Mouse (Mus musculus) heart, postnatal 10 days (tissue): ENCODE data around the gene Usp10. TPM values are rescaled to one million over a fixed set of nuclear protein-coding genes. Genes with fewer than 3 reads are reported as not detected.

Experiments
- DNase-seq, 2 experiments: peaks; one replicate each; pipeline ENCODE4 v3.0.0; 2021
- intact Hi-C: fragments of 180-260 bp; cut with DNase I; formaldehyde crosslinking; loops from one replicate; pipeline ENCODE4 v1.15.1; 2025
- total RNA-seq, 2 experiments: library from RNA; stranded (reverse); gene quantifications; 2 replicates each; pipeline ENCODE4 v1.2.3; 2021

Usp10 gene
- total RNA-seq, 2 experiments from 2014 or later: 57.2 to 69.2 TPM

DNA sequence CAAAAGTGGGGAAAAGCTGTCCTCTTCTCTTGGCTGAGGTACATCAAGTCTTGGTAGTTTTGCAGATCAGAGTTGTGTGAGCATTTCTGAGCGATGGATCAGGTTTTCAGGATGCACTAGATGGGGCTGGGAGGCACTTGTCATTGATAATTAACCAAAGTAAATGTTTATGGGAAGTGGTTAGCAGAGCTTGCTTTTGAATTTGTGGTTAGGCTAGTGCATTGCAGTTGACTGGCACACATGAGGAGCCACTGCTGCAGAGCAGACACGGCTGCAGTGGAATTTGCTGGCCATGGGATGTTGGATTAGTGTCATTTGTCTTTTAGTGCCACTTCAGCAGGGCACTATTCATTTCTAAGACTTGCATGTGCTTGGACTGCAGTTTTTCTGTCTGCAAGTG lies 4.0 kb downstream of the Usp10 start:
- intact Hi-C loops: no loop called here
- no peak for DNase-seq

DNA sequence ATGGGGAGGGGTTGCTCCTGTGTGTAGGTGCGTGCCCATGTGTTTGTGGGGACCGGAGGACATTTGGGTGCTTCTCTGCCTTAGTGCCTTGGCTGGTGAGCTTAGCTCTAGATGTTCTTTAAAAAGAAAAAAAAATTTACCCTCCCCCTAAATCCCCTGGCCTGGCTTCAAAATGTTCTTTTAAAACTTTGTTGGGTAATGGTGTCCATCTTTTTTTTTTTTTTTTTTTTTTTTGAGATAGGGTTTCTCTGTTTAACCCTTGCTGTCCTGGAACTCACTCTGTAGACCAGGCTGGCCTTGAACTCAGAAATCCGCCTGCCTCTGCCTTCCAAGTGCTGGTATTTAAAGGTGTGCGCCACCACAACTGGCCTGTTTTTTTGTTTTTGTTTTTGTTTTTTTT lies 5.1 kb downstream of the Usp10 start:
- DNase-seq: no peak

DNA sequence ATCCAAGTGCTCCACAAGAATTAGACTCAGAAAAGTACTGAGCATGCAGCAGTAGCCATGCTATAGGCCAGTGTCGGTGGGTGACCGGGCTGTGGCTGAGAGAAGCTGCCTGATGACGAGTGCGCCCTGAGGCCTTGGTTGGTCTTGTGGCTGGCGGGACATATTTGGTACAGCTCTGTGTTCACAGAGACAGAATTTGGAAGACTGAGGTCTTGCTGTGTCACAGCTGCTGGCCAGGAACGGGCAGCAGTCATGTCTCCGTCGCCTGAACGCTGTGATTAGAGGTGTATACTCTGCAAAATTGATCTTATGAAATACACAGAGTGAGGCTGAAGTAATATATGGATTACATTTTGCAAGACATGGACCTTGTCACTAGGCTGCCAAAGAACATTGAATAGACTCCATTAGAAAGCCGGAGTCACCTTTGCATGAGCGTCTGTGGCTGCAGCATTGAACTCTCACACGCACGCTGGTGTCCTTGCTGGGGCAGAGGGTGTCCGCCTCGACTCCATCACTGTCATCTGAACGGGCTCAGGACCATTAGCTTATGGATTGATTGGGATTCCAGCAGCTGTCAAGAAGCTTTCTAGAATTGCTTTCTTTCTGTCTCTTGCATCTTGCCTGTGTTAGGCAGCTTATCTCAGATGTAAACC lies 6.2 kb downstream of the Usp10 start:
- no peak for DNase-seq
- intact Hi-C loops: no loop called here

More for the DNA sequence above, 5.1 kb downstream of the Usp10 start:
- intact Hi-C loops: no loop called here

DNA sequence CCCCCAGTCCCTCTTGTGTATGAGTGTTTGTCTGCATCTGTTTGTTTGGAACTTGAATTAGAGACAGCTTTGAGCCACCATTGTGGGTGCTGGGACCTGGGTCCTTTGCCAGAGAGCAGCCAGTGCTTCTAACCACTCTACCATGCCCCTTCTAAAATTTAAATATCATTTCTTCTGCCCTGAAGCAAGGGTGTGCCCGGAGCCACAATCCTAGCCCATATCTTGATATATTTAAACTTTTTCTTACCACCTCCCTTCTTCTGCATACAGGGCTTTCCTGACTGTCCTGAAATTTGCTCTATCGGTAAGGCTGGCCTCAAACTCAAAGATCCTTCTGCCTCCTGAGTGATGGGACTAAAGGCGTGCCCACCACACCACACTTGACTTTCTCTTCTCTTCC lies 7.3 kb downstream of the Usp10 start:
- intact Hi-C loops: no loop called here
- no peak for DNase-seq

DNA sequence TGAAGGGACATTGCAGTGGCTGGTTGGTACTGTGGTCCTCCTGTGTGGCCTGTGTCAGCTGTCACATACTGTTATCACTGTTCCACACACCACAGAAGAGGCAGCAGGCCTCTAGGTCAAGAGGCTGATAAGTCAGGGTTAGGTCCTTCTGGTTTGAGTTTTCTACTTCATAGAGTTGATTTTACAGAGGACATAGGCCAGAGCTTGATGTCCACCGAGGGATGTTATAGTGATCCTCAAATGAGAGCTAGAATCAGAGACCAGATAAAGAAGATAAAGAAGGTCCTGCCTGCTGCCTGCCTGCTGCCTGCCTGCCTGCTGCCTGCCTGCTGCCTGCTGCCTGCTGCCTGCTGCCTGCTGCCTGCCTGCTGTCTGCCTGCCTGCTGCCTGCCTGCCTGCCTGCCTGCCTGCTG lies 8.0 kb downstream of the Usp10 start:
- no peak for DNase-seq
- intact Hi-C loops: no loop called here

DNA sequence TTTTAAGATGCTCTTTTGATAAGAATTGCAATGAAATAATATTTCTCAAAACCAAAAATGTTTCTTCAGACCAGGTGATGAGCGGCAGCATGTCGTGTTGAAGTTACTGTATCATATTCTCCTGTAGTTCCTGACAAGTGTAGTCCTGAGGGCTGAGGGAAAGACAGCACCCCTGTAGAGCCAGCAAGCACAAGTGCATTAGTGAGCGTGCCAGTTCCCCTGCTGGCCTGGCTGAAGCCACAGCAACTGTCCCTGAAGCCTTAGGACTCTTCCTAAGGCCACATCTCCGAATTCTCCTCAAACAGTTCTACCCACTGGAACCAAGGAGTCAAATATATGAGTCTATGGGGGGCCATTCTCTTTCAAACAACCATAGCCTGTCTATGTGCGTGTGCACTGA lies 13.1 kb downstream of the Usp10 start:
- intact Hi-C loops: loop anchor here (10.0 kb wide), 2 partner anchors 78 to 228 kb away; partner anchors contain the start of gene Cotl1
- no peak for DNase-seq

DNA sequence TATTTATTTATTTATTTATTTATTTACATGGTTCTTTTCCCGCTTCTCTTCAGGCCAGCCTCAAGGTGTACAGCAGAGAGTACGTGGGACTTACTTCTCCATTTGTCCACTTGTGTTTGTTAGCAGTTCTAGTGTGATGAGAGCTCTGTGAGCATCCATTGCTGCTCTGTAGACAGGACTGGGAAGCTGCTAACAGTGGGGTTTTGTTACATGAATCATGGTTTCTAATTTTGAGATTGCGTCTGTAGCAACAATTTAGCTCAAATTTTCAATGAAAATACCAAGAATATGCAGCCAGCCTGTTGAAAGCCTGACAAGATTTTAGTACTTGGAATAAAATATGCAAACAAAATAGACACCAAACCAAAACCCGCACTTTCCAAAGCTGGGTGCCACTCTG lies 15.3 kb downstream of the Usp10 start:
- DNase-seq: no peak
- intact Hi-C loops: loop anchor here (10.0 kb wide), 2 partner anchors 81 to 231 kb away; partner anchors contain the start of gene Cotl1

DNA sequence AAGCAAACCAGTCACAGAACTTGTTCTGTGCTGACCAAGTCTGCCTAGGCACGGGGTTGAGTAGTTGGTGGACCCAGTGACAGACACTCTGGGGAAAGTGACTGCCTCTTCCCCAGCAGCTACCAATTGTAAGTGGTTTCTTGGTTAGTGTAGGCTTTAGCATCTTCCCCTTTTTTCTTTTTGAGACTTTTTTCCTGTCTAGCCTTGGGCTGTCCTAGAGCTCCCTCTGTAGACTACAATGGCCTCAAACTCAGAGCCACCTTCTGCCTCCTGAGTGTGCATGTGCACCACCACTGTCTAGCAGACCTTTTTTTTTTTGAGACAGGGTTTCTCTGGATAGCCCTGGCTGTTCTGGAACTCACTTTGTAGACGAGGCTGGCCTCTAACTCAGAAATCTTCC lies 16.3 kb downstream of the Usp10 start:
- peak; percentile 43 to 45 for DNase-seq
- intact Hi-C loops: loop anchor here (1.0 to 10.0 kb wide), 3 partner anchors 82 to 232 kb away; partner anchors contain the start of gene Cotl1

DNA sequence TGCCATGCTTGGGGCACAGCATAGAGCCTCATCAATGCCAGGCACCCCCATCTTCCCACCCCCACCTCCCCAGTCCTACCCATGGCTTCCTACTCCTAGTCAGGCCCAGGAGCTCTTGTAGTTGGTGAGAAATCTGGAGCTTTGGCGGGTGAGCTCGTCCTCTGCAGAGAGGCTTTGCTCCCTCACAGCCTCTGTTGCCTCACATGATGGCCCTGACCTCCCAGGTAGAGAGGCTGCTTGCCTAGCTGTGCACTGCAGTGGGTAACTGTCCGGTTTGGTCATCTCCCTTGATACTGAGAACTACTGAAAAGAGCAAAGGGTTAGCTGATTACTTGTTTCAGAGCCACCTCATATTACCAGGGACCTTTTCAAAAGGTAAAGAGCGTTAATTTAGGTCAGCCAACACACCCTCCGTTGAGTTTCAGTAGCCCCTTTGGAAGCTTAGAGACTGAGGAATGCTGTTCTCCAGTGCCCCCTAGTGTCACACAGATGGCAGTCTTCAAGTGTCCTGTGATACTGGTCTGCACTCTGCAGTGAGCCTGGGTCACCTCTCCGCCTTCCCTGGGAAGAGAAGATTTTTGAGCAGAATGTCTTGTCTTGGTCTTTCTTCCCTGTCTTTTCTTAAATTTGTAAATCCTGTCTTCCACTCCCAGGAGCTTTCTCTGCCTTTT lies 17.4 kb downstream of the Usp10 start:
- intact Hi-C loops: loop anchor here (10.0 kb wide), 2 partner anchors 83 to 233 kb away; partner anchors contain the start of gene Cotl1
- DNase-seq: peak; percentile 56 to 73

DNA sequence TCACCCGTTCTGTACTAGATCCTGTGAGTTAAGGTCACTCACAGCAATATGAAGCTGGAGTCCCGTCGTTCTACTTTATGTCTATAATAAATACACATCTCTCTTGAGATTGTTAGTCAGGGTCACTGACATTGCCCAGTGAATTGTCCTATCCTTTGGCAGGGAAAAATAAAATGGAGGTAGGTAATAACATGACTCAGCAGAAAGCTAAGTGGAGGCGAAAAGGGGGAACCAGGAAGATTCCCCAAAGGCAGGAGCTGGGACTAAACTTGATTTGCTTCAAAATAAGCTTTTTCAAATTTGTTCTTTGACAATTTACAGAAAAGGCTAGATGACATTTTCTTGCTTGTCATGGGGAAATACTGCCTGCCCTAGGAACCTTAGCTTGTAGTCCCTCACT lies 21.2 kb downstream of the Usp10 start:
- DNase-seq: no peak
- intact Hi-C loops: no loop called here

DNA sequence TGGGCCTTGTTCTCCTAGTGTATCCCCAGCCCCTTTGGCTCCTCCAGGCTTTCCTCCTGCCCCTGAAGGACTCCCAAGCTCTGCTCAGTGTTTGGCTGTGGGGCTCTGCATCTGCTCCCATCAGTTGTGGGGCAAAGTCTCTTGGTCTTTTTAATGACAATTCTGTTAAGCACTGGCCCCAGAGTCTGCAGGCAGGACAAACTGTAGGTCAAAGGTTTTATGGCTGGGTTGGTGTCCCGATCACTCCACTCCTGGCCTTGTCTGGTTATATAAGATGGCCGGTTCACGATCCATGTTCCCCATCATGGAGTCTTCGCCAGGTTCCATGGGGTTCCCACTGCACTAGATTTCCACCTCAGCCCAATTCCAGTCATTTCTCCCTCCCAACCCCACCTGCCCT lies 23.5 kb downstream of the Usp10 start:
- no peak for DNase-seq
- intact Hi-C loops: no loop called here

DNA sequence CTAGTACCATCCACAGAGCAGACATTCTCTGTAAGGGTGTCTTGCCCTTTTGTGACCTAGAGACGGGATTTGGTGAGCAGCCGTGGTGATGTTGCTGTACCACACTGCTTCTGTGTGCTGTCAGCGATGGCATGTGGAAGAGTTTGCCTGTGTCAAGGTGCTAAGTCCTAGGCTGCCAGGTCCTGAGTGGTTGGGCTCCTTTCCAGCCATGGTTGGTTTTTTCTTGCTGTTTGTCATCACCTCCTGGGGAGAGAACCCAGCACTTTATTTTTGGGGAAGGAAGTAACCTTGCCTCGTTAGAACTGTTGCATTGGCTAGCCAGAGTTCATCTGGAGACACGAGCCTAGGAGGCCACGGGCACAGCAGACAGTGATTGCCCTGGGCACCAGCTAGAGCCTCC lies 25.4 kb downstream of the Usp10 start:
- intact Hi-C loops: no loop called here
- peak; percentile 62 to 64 for DNase-seq

DNA sequence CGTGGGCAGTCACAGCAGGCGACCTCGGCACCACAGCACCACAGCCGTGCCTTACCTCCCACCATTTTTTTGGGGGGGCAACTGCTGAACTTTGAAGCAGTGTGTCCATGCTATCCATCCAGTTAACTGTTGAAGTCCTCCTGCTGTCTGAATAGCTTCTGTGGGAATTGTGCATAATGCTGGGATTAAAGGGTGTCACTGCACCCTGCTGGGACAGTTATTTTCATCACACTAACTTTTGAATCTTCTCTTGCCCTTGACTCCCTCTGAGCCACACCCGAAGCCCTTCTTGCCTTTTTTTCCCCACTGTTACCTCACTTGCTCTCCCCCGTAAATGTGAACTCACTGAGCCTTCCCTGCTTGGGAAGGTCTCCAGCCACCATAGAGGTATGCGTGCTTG lies 28.3 kb downstream of the Usp10 start:
- DNase-seq: no peak
- intact Hi-C loops: no loop called here

DNA sequence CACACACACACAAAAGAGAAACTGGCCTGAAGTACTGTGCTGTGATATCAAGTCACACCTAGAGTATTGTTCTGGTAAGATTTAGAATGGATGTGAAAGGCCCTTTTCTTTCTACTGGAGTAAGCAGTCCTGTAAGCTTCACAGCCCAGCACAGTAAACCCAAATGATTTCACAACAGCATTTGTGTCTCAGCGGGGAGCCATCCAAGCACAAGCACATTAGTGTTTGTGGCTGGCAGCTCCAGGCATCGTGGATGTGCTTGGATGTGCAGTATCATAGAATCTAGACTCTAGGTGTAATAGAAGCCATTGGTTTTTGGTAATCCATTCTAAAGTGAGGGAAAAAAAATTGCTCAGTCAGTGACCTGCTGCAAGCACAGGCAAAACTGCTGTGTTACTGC lies 29.2 kb downstream of the Usp10 start:
- intact Hi-C loops: no loop called here
- DNase-seq: no peak

DNA sequence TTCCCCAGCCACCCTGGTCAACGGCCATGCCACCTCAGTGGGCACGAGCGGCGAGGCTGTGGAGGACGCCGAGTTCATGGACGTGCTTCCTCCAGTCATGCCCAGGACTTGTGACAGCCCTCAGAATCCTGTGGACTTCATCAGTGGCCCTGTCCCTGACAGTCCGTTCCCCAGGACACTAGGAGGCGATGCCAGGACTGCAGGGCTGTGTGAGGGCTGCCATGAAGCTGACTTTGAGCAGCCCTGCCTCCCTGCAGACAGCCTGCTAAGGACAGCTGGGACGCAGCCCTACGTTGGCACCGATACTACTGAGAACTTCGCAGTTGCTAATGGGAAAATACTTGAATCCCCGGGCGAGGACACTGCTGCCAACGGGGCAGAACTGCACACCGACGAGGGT lies 31.3 kb downstream of the Usp10 start:
- intact Hi-C loops: no loop called here
- DNase-seq: no peak

DNA sequence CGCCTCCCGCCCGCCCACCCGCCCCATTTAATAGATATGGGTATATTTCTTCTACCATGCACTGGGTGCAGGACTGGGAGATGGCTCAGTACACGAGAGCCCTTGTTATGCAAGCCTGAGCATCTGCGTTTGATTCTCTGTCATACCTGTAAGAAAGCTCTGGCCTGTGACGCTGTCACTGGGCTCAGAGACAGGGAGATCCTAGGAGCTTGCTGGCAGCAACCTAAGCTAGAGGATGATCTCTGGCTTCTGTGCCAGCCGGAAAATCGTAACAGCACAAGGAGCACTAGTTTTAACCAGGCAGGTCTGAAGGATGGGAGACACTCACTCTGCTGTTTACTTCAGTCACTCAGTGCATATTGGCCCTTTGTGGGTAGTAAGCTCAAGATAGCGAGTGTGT lies 33.5 kb downstream of the Usp10 start:
- DNase-seq: no peak
- intact Hi-C loops: loop anchor here (1.0 kb wide), 2 partner anchors 129 to 135 kb away; no protein-coding TSS in a partner anchor

DNA sequence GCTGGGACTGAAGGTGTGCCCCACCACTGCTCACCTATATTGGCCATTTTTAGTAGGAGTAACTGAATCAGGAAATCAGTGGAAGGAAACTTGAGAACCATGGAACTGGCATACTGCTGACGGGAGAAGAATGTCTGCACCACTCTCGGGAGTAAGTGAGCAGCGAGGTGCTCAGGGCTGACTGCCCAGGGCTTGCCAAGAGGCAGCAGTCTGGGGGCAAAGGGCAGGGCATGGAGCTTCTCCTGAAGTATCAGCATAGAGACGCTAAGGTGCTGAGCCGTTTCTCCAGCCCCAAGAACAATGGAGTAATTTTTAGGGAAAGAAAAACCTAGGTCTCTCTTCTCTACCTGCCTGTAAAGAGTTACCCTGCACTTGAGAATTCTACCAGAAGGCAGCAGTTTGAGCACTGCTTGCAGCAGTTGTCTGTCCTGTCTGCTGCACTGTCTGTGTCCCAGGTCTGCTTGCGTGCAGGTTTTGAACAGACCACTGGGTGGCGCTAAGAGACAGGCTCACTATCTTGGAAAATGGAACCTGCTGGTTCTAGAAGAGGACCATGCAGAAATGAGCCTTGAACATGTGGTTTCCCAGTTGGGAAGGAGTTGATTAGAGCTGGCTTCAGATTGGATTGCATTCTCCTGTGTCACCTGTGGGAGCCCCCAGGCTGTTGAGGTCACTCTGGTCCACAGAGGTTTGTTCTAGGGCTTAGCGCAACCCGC lies 34.1 kb downstream of the Usp10 start:
- peak; percentile 85 to 89 for DNase-seq
- intact Hi-C loops: loop anchor here (1.0 kb wide), 2 partner anchors 128 to 134 kb away; no protein-coding TSS in a partner anchor

DNA sequence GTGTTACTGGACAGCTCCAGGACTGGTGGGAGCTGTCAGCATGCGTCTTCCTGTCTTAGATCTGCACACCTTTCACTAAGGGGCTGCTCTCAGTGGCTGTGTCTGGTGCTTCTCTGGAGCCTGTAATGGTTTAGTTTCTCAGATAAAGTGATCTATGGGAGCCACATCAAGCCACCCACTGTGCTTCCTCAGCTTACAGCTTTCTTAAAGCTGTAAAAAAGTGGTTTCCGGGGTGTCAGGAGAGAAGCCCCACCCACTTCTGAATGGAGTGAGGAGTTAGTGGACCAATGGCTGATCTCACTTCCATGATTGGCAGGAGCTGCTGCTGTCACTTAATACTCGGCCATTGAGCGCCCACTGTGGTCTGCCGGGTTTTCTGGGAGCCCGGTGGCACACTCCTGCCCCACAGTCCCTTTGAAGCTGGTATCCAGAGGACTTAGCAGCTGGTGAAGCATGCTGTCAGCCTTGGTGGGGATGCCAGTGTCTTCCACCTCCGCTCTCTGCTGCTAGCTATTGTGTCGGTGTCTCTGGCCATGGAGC lies 36.2 kb downstream of the Usp10 start:
- no peak for DNase-seq
- intact Hi-C loops: no loop called here

DNA sequence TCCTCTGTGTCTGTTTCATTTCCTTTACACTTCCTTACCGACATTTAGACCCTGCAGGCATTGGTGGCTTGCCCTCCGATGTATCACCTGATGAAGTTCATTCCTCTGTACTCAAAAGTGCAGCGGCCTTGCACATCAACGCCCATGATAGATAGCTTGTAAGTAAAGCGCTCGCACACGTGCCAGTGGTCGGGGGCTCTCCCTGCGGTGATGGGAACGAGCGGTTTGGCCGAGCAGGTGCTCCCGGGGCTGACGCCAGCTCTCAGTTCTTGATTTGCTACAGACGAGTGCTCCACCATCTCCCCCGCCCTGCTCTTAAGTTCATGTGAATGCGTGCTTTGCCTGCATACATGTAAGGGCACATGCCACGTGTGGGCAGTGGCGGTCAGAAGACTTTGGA lies 37.5 kb downstream of the Usp10 start:
- intact Hi-C loops: no loop called here
- DNase-seq: no peak

DNA sequence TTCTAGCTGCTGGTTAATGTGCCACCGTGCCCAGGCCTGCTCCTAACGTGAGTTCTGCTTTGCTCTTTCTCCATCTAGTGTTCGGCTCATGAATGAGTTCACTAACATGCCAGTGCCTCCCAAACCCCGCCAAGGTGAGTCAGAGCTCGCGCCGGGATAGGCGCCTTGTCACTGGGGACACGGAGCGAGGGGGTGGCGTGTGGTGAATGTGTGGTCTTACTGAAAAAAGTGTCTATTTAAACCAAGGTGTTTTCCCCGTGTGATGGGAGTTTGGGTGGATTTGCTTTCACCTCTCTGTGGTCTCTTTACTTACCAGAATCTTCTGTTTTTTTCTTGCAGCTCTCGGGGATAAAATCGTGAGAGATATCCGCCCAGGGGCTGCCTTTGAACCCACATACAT lies 38.2 kb downstream of the Usp10 start:
- DNase-seq: no peak
- intact Hi-C loops: no loop called here

DNA sequence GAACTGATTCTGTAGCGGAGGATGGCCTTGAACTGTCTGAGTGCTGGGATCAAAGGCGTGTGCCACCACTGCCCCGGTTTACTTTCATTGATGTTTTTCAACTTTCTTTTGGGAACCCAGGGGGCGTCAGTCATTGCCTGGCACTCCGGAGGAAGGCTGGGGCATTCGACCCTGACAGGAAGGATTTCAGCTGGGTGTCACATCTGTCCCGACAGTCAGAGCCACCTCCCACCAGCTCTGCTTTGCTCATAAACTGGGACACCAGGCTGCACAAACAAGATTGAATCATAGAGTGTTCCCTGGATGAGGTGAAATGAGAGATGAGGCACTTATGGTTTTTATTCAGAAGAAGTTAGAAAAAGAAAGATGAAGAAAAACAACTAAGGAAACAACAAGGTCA lies 42.1 kb downstream of the Usp10 start:
- intact Hi-C loops: no loop called here
- no peak for DNase-seq
